Mouse (Mus musculus): ENCODE data around the gene Tmprss15.

- TF ChIP-seq GABPA (IDR thresholded peaks at IDR 0.05; ENCODE audit: low read depth, low read length) (no peak), POLR2AphosphoS5 (IDR thresholded peaks at IDR 0.05; ENCODE audit: borderline replicate concordance, low read depth, low read length) (no peak), USF2 (IDR thresholded peaks at IDR 0.05; ENCODE audit: borderline replicate concordance in 1 of 2, insufficient read depth in 1 of 2, low read depth in 1 of 2, low read length in 2 of 2) (no peak), HCFC1 (IDR thresholded peaks at IDR 0.05; ENCODE audit: low read depth, low read length) (no peak), MAX (IDR thresholded peaks at IDR 0.05; ENCODE audit: low read length) (no peak), EP300 (IDR thresholded peaks at IDR 0.05; ENCODE audit: low read depth in 1 of 2, low read length in 2 of 2) (no peak), ZMIZ1 (IDR thresholded peaks at IDR 0.05; ENCODE audit: low read depth, low read length) (no peak), POLR2A (IDR thresholded peaks at IDR 0.05; ENCODE audit: control insufficient read depth in 1 of 2, insufficient read depth in 1 of 2, low read depth in 1 of 2, low read length in 2 of 2, poor library complexity in 1 of 2) (no peak), CTCF (IDR thresholded peaks at IDR 0.05 in 2 of 3, conservative IDR thresholded peaks at IDR 0.05 in 1 of 3; ENCODE audit: control insufficient read depth in 1 of 3, insufficient read depth in 1 of 3, low read depth in 2 of 3, low read length in 3 of 3, poor library complexity in 1 of 3, severe bottlenecking in 1 of 3) (no peak), ZC3H11A (IDR thresholded peaks at IDR 0.05; ENCODE audit: low read depth, low read length) (no peak), CHD2 (IDR thresholded peaks at IDR 0.05; ENCODE audit: low read length) (no peak), NELFE (IDR thresholded peaks at IDR 0.05; ENCODE audit: low read depth, low read length) (no peak), RCOR1 (IDR thresholded peaks at IDR 0.05; ENCODE audit: low read depth, low read length) (no peak)
Observed at GRCm38 (mm10) chr16:79032593-79032992, 58.3 kb downstream of the Tmprss15 start.

All from MEL (cell line).